Mouse (Mus musculus): ENCODE results near the gene Fyb. TPM values are rescaled to one million over a fixed set of nuclear protein-coding genes. Genes with fewer than 3 reads are reported as not detected.

Fyb gene
- total RNA-seq, 2 experiments from 2014 or later: 4.2 to 10.6 TPM

DNA sequence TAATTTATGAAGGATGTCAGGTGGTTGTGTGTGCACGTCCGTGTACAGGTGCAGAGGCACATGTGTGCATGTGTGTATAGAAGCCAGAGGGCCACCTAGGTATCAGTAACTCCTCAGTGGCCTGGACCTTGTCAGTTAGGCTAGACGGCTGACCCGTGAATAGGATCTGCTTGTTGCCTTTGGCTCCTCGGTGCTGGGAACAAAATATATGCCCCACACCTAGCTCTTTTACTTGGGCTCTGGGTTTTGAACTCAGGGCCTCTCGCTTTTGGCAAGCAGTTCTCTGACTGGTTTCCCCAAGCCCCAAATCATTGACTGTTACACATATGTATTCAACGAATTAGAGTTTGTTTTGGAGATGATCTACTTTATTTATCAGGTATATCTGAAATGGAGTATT is 188.6 kb downstream of the Fyb start:
- DNase-seq (ENCODE audit: low spot score in 2 of 2): no peak
- no peak for TF ChIP-seq CTCF (conservative IDR thresholded peaks at IDR 0.05)
- Histone ChIP-seq H3K4me3 (no peak overlapping the region), H3K27ac (no peak overlapping the region)

Other genes starting within 250 kb of the Fyb start
- gene Dab2, start 223.1 kb upstream of the Fyb start, total RNA-seq (2021): 1 to 10 TPM; 8.9 to 9.8 TPM
- gene C9, start 77.5 kb upstream of the Fyb start, total RNA-seq (2021): not detected
- 10 to 100 TPM; 46.2 to 48.5 TPM for gene Rictor, start 185.5 kb downstream of the Fyb start, total RNA-seq (2021)

Measured in layer of hippocampus, adult 2 months (tissue).